Mouse (Mus musculus) erythroblast, embryonic 14.5 days (primary cell): ENCODE measurements around the gene Arsg.

Experiments
- GATA1 ChIP-seq: IDR thresholded peaks from 2 replicates; pipeline ENCODE4 v1.6.1; 2012; ENCODE audit warnings: low read length, inconsistent platforms, mixed read lengths
- TAL1 ChIP-seq: IDR thresholded peaks from 3 replicates; pipeline ENCODE4 v1.6.1; 2012; ENCODE audit warnings: low read length, inconsistent platforms, mixed read lengths

GRCm38 (mm10) chr11:109557419-109557818 is 84.2 kb downstream of the Arsg start:
- TF ChIP-seq TAL1 (peak; percentile 79), GATA1 (peak; percentile 83)
